Mouse (Mus musculus): Measurements from ENCODE around the gene H2-Eb2.

H2-Eb2 gene

GRCm38 (mm10) chr17:34325436-34325835, at the start of gene H2-Eb2:
Gene H2-Eb2, plus strand, starts transcription at chr17:34325665.
- in situ Hi-C loops (cut with MboI, MseI) = no loop called here

- in situ Hi-C loops (cut with MboI, MseI) = no loop called here
Measured at GRCm38 (mm10) chr17:34280499-34281038, 44.9 kb upstream of the H2-Eb2 start.

- in situ Hi-C loops (cut with MboI, MseI) = no loop called here
Measured at GRCm38 (mm10) chr17:34281836-34282235, 43.6 kb upstream of the H2-Eb2 start.

- in situ Hi-C loops (cut with MboI, MseI) = no loop called here
Measured at GRCm38 (mm10) chr17:34285371-34285770, 40.1 kb upstream of the H2-Eb2 start.

GRCm38 (mm10) chr17:34285848-34286247, 39.6 kb upstream of the H2-Eb2 start:
- in situ Hi-C loops (cut with MboI, MseI) = no loop called here

- in situ Hi-C loops (cut with MboI, MseI) = no loop called here
Measured at GRCm38 (mm10) chr17:34286501-34286900, 39.0 kb upstream of the H2-Eb2 start.

GRCm38 (mm10) chr17:34286999-34287398, 38.5 kb upstream of the H2-Eb2 start:
- in situ Hi-C loops (cut with MboI, MseI) = no loop called here

- in situ Hi-C loops (cut with MboI, MseI) = no loop called here
Measured at GRCm38 (mm10) chr17:34287648-34288047, 37.8 kb upstream of the H2-Eb2 start, which contains the start of gene H2-Aa. Gene H2-Aa, minus strand, starts transcription at chr17:34287823.

GRCm38 (mm10) chr17:34288131-34288530, 37.3 kb upstream of the H2-Eb2 start:
- in situ Hi-C loops (cut with MboI, MseI) = no loop called here

GRCm38 (mm10) chr17:34291609-34292008, 33.9 kb upstream of the H2-Eb2 start:
- in situ Hi-C loops (cut with MboI, MseI) = no loop called here

- in situ Hi-C loops (cut with MboI, MseI) = no loop called here
Measured at GRCm38 (mm10) chr17:34292570-34292969, 32.9 kb upstream of the H2-Eb2 start.

GRCm38 (mm10) chr17:34293533-34293932, 31.9 kb upstream of the H2-Eb2 start:
- in situ Hi-C loops (cut with MboI, MseI) = no loop called here

- in situ Hi-C loops (cut with MboI, MseI) = no loop called here
Measured at GRCm38 (mm10) chr17:34294249-34294648, 31.2 kb upstream of the H2-Eb2 start.

GRCm38 (mm10) chr17:34295307-34295706, 30.2 kb upstream of the H2-Eb2 start:
- in situ Hi-C loops (cut with MboI, MseI) = no loop called here

- in situ Hi-C loops (cut with MboI, MseI) = no loop called here
Measured at GRCm38 (mm10) chr17:34295891-34296794, 29.3 kb upstream of the H2-Eb2 start.

- in situ Hi-C loops (cut with MboI, MseI) = no loop called here
Measured at GRCm38 (mm10) chr17:34299356-34299755, 26.1 kb upstream of the H2-Eb2 start.

- in situ Hi-C loops (cut with MboI, MseI) = no loop called here
Measured at GRCm38 (mm10) chr17:34300071-34300470, 25.4 kb upstream of the H2-Eb2 start.

GRCm38 (mm10) chr17:34300691-34301566, 24.5 kb upstream of the H2-Eb2 start:
- in situ Hi-C loops (cut with MboI, MseI) = no loop called here

- in situ Hi-C loops (cut with MboI, MseI) = no loop called here
Measured at GRCm38 (mm10) chr17:34301670-34302190, 23.7 kb upstream of the H2-Eb2 start.

- in situ Hi-C loops (cut with MboI, MseI) = no loop called here
Measured at GRCm38 (mm10) chr17:34303789-34304188, 21.7 kb upstream of the H2-Eb2 start.

GRCm38 (mm10) chr17:34304751-34305150, 20.7 kb upstream of the H2-Eb2 start:
- in situ Hi-C loops (cut with MboI, MseI) = no loop called here
